Mouse (Mus musculus) G1E (cell line): ENCODE measurements around the gene Rabl6.

Experiments
- CTCF ChIP-seq: IDR thresholded peaks from 2 replicates; pipeline ENCODE4 v1.5.1; 2012; ENCODE audit warnings: low read depth, low read length, inconsistent platforms, mixed read lengths
- POLR2AphosphoS5 ChIP-seq: IDR thresholded peaks from 2 replicates; pipeline ENCODE4 v1.6.1; 2012; ENCODE audit warnings: low read depth, low read length, inconsistent platforms; ENCODE audit not compliant: insufficient replicate concordance

GRCm38 (mm10) chr2:25621229-25622200, 13.2 kb upstream of the Rabl6 start, which contains the start of gene Tmem141:
- TF ChIP-seq POLR2AphosphoS5 (no peak), CTCF (peak; percentile 55; the same call in 1 of the 2 replicates)
